Mouse (Mus musculus) CH12.LX (cell line): ENCODE data around the gene Ptdss2. TPM values are rescaled to one million over a fixed set of nuclear protein-coding genes. Genes with fewer than 3 reads are reported as not detected.

Experiments
- DNase-seq: peaks from one replicate; pipeline ENCODE4 v3.0.0-alpha.2; 2013; ENCODE audit errors: extremely low read depth
- H3K27ac ChIP-seq: 2 replicates; pipeline ENCODE4 v1.5.1; 2012; ENCODE audit warnings: low read depth, mild to moderate bottlenecking, control low read depth, moderate library complexity; ENCODE audit not compliant: insufficient read depth
- H3K27me3 ChIP-seq: replicated peaks from 2 replicates; pipeline ENCODE3; 2012; ENCODE audit warnings: inconsistent platforms
- H3K36me3 ChIP-seq, 2 experiments: replicated peaks in 1 of 2; 2 replicates each; pipeline versions ENCODE3 to v1.6.1; 2012; ENCODE audit warnings: inconsistent platforms in 1 of 2, low read length in 1 of 2, mild to moderate bottlenecking in 1 of 2, mixed read lengths in 1 of 2, moderate library complexity in 1 of 2; ENCODE audit not compliant: control insufficient read depth in 1 of 2, insufficient read depth in 1 of 2
- H3K4me1 ChIP-seq, 2 experiments: 2 replicates each; pipeline ENCODE4 v1.6.1; 2012; ENCODE audit warnings: inconsistent platforms in 1 of 2, moderate library complexity in 1 of 2; ENCODE audit not compliant: insufficient read depth in 2 of 2, control insufficient read depth in 1 of 2
- H3K4me2 ChIP-seq: 2 replicates; pipeline ENCODE4 v1.6.1; 2012; ENCODE audit warnings: low read depth, mild to moderate bottlenecking, control low read depth; ENCODE audit not compliant: poor library complexity, insufficient read depth, severe bottlenecking
- H3K4me3 ChIP-seq, 3 experiments: fragments of 150-350 bp in 1 of 3; sonication (generic) in 1 of 3; replicated peaks in 1 of 3; 2 replicates each; pipeline versions ENCODE3 to v1.5.1; 2011 to 2012; ENCODE audit warnings: low read depth in 2 of 3, low read length in 2 of 3, mild to moderate bottlenecking in 2 of 3, moderate library complexity in 2 of 3, control low read depth in 1 of 3, improper control_type of control experiment in 1 of 3, inconsistent platforms in 1 of 3, mixed read lengths in 1 of 3; ENCODE audit not compliant: poor library complexity in 1 of 3
- H3K79me2 ChIP-seq: replicated peaks from 2 replicates; pipeline ENCODE4 v1.6.1; 2012; ENCODE audit warnings: mild to moderate bottlenecking, moderate library complexity; ENCODE audit not compliant: control insufficient read depth, poor library complexity, insufficient read depth, severe bottlenecking; ENCODE audit errors: extremely low read depth
- H3K9ac ChIP-seq: 2 replicates; pipeline ENCODE4 v1.6.1; 2012; ENCODE audit warnings: low read depth, mild to moderate bottlenecking, control low read depth, moderate library complexity; ENCODE audit not compliant: insufficient read depth
- H3K9me3 ChIP-seq: replicated peaks from 2 replicates; pipeline ENCODE3; 2012; ENCODE audit warnings: low read length, inconsistent platforms, mixed read lengths
- CHD1 ChIP-seq: IDR thresholded peaks from 2 replicates; pipeline ENCODE4 v1.6.1; 2012; ENCODE audit warnings: low read depth, low read length, improper control_type of control experiment, inconsistent platforms
- CHD2 ChIP-seq: IDR thresholded peaks from 2 replicates; pipeline ENCODE4 v1.6.1; 2011; ENCODE audit warnings: low read length, improper control_type of control experiment
- CTCF ChIP-seq, 2 experiments: IDR thresholded peaks in 1 of 2; conservative IDR thresholded peaks in 1 of 2; 2 replicates each; pipeline ENCODE4 v1.5.1; 2011 to 2012; ENCODE audit warnings: low read depth in 2 of 2, low read length in 2 of 2, improper control_type of control experiment in 1 of 2, inconsistent platforms in 1 of 2, mild to moderate bottlenecking in 1 of 2, moderate library complexity in 1 of 2
- E2F4 ChIP-seq: IDR thresholded peaks from 2 replicates; pipeline ENCODE4 v1.6.1; 2011; ENCODE audit warnings: low read depth, low read length, improper control_type of control experiment; ENCODE audit not compliant: insufficient replicate concordance
- ELF1 ChIP-seq: IDR thresholded peaks from 2 replicates; pipeline ENCODE4 v1.6.1; 2014; ENCODE audit warnings: low read depth, mild to moderate bottlenecking, inconsistent platforms, low read length, improper control_type of control experiment
- EP300 ChIP-seq: IDR thresholded peaks from 2 replicates; pipeline ENCODE4 v1.6.1; 2011; ENCODE audit warnings: low read length, improper control_type of control experiment
- ETS1 ChIP-seq: conservative IDR thresholded peaks from 2 replicates; pipeline ENCODE4 v1.6.1; 2012; ENCODE audit warnings: low read depth, mild to moderate bottlenecking, inconsistent platforms, low read length, improper control_type of control experiment, moderate library complexity
- IRF4 ChIP-seq: IDR thresholded peaks from 2 replicates; pipeline ENCODE4 v1.6.1; 2014; ENCODE audit warnings: low read depth, mild to moderate bottlenecking, inconsistent platforms, low read length, improper control_type of control experiment
- JUN ChIP-seq: IDR thresholded peaks from 2 replicates; pipeline ENCODE4 v1.6.1; 2011; ENCODE audit warnings: low read depth, mild to moderate bottlenecking, low read length, improper control_type of control experiment, moderate library complexity; ENCODE audit not compliant: insufficient read depth
- JUND ChIP-seq: conservative IDR thresholded peaks from 2 replicates; pipeline ENCODE4 v1.6.1; 2011; ENCODE audit warnings: low read depth, low read length, improper control_type of control experiment
- KAT2A ChIP-seq: IDR thresholded peaks from 2 replicates; pipeline ENCODE4 v1.6.1; 2012; ENCODE audit warnings: low read length, improper control_type of control experiment, inconsistent platforms; ENCODE audit not compliant: insufficient replicate concordance
- MAFK ChIP-seq: IDR thresholded peaks from 2 replicates; pipeline ENCODE4 v1.6.1; 2011; ENCODE audit warnings: low read length, improper control_type of control experiment; ENCODE audit not compliant: insufficient replicate concordance
- MAZ ChIP-seq: IDR thresholded peaks from 2 replicates; pipeline ENCODE4 v1.6.1; 2012; ENCODE audit warnings: low read depth, mild to moderate bottlenecking, inconsistent platforms, low read length, improper control_type of control experiment, moderate library complexity
- MEF2A ChIP-seq: IDR thresholded peaks from 2 replicates; pipeline ENCODE4 v1.6.1; 2014; ENCODE audit warnings: low read depth, mild to moderate bottlenecking, inconsistent platforms, low read length, improper control_type of control experiment, borderline replicate concordance
- MXI1 ChIP-seq: IDR thresholded peaks from 2 replicates; pipeline ENCODE4 v1.6.1; 2011; ENCODE audit warnings: mild to moderate bottlenecking, low read depth, low read length, improper control_type of control experiment
- MYC ChIP-seq: IDR thresholded peaks from 2 replicates; pipeline ENCODE4 v1.6.1; 2011; ENCODE audit warnings: low read depth, mild to moderate bottlenecking, improper control_type of control experiment, low read length
- NELFE ChIP-seq: IDR thresholded peaks from 2 replicates; pipeline ENCODE4 v1.6.1; 2011; ENCODE audit warnings: low read depth, low read length, improper control_type of control experiment
- NRF1 ChIP-seq: IDR thresholded peaks from 2 replicates; pipeline ENCODE4 v1.6.1; 2014; ENCODE audit warnings: low read depth, mild to moderate bottlenecking, inconsistent platforms, low read length, improper control_type of control experiment, moderate library complexity
- PAX5 ChIP-seq: IDR thresholded peaks from 2 replicates; pipeline ENCODE4 v1.6.1; 2012; ENCODE audit warnings: low read length, inconsistent platforms, mixed read lengths
- POLR2AphosphoS2 ChIP-seq: IDR thresholded peaks from 2 replicates; pipeline ENCODE4 v1.6.1; 2011; ENCODE audit warnings: low read depth, low read length, improper control_type of control experiment
- RCOR1 ChIP-seq: conservative IDR thresholded peaks from 2 replicates; pipeline ENCODE4 v1.6.1; 2012; ENCODE audit warnings: low read depth, mild to moderate bottlenecking, inconsistent platforms, low read length, improper control_type of control experiment
- SIN3A ChIP-seq: IDR thresholded peaks from 2 replicates; pipeline ENCODE4 v1.6.1; 2012; ENCODE audit warnings: low read length, improper control_type of control experiment, inconsistent platforms
- USF1 ChIP-seq: IDR thresholded peaks from 2 replicates; pipeline ENCODE4 v1.6.1; 2014; ENCODE audit warnings: low read depth, mild to moderate bottlenecking, inconsistent platforms, low read length, improper control_type of control experiment
- USF2 ChIP-seq: conservative IDR thresholded peaks from 2 replicates; pipeline ENCODE4 v1.6.1; 2011; ENCODE audit warnings: low read depth, low read length, improper control_type of control experiment
- ZC3H11A ChIP-seq: IDR thresholded peaks from 2 replicates; pipeline ENCODE4 v1.6.1; 2012; ENCODE audit warnings: low read depth, mild to moderate bottlenecking, inconsistent platforms, low read length, improper control_type of control experiment
- ZKSCAN1 ChIP-seq: IDR thresholded peaks from 2 replicates; pipeline ENCODE4 v1.6.1; 2012; ENCODE audit warnings: low read depth, inconsistent platforms, low read length, improper control_type of control experiment, borderline replicate concordance
- ZNF384 ChIP-seq: IDR thresholded peaks from 2 replicates; pipeline ENCODE4 v1.6.1; 2012; ENCODE audit warnings: low read depth, low read length, improper control_type of control experiment, inconsistent platforms
- dilution Hi-C: fragments of 300-500 bp; cut with MboI; formaldehyde crosslinking; loops from 2 replicates; pipeline ENCODE4 v1.14.3; 2020; ENCODE audit warnings: low sequenced_read_pairs; ENCODE audit not compliant: extremely low pct_unique_long_range_greater_than_20kb, extremely low pct_ligation_motif_present
- in situ Hi-C: fragments of 300-500 bp; cut with MboI; formaldehyde crosslinking; loops from 3 replicates; pipeline ENCODE4 v1.14.3; 2019; ENCODE audit warnings: low sequenced_read_pairs, low pct_ligation_motif_present, low pct_unique_long_range_greater_than_20kb, mixed read lengths
- polyA plus RNA-seq: library from polyadenylated mRNA; unstranded; fragments of >175 nt; gene quantifications from 2 replicates; pipeline ENCODE4 v1.2.1, GENCODE M21; 2012; ENCODE audit warnings: low read depth; ENCODE audit not compliant: insufficient read length
- total RNA-seq, 2 experiments: library from RNA; depleted of rRNA; stranded (reverse); fragments of 300-350 nt in 1 of 2; fragments of >200 nt in 1 of 2; gene quantifications; 2 replicates each; pipeline ENCODE4 v1.2.3; 2012 to 2014

The Ptdss2 gene
- total and polyA plus RNA-seq, 3 experiments = 2.9 to 22.9 (median 12.0) TPM

- no peaks in the 10 kb centered on the region for H3K27me3 ChIP-seq
- peak overlapping the region; percentile 3; the same call in 1 of the 2 replicates for H3K9ac ChIP-seq
- peak; percentile 71 for DNase-seq
- H3K4me1 ChIP-seq = peaks cover 27 to 44% of the 10 kb centered on the region in 2 experiments
- peak overlapping the region; percentile 86 for H3K4me2 ChIP-seq
- no peak for TF ChIP-seq ZC3H11A
- TF ChIP-seq SIN3A = no peak
- no peak for TF ChIP-seq CHD2
- TF ChIP-seq MYC = no peak
- peak; percentile 14; the same call in 1 of the 2 replicates for TF ChIP-seq EP300
- no peak for TF ChIP-seq USF1
- TF ChIP-seq ELF1 = no peak
- no peak for TF ChIP-seq ZKSCAN1
- peak; percentile 21; the same call in 1 of the 2 replicates for TF ChIP-seq ETS1
- TF ChIP-seq CTCF (conservative IDR thresholded peaks at IDR 0.05 in 1 of 2, IDR thresholded peaks at IDR 0.05 in 1 of 2; ENCODE audit: low read depth in 2 of 2, low read length in 2 of 2) = no peak
- TF ChIP-seq E2F4 = no peak
- no peak for TF ChIP-seq PAX5
- TF ChIP-seq MXI1 = no peak
- TF ChIP-seq IRF4 = peak; percentile 88
- TF ChIP-seq JUN = peak; percentile 45; the same call in 1 of the 2 replicates
- no peak for TF ChIP-seq POLR2AphosphoS2
- peak; percentile 67 for TF ChIP-seq JUND
- TF ChIP-seq RCOR1 = no peak; the same call in 1 of the 2 replicates
- no peak for TF ChIP-seq KAT2A
- no peak for TF ChIP-seq CHD1
- peak overlapping the region; percentile 73 for H3K27ac ChIP-seq
- in situ Hi-C loops = loop anchor here (5.0 kb wide), 3 partner anchors 35 to 260 kb away; no protein-coding TSS in a partner anchor
- no peaks in the 10 kb centered on the region for H3K79me2 ChIP-seq
- no peaks in the 10 kb centered on the region for H3K9me3 ChIP-seq
- dilution Hi-C loops = no loop called here
- peak overlapping the region in 2 of 3 experiments; percentile 4 to 27 for H3K4me3 ChIP-seq
- H3K36me3 ChIP-seq = peaks cover 4 to 23% of the 10 kb centered on the region in 2 experiments
These were observed 25.0 kb upstream of the Ptdss2 start for GRCm38 (mm10) chr7:141097177-141097576.

- Histone ChIP-seq H3K9me3 (no peaks in the 10 kb centered on the region), H3K4me2 (no peak within 1 kb of the TSS), H3K36me3 (peaks cover 0 to under 1% of the 10 kb centered on the region in 2 experiments), H3K4me3 (no peak within 1 kb of the TSS), H3K79me2 (no peaks in the 10 kb centered on the region), H3K27me3 (no peaks in the 10 kb centered on the region), H3K9ac (no peak within 1 kb of the TSS), H3K4me1 (peaks cover 20 to 36% of the 10 kb centered on the region in 2 experiments), H3K27ac (no peak within 1 kb of the TSS)
- no peak for DNase-seq
- TF ChIP-seq SIN3A (no peak), POLR2AphosphoS2 (no peak), ZNF384 (no peak), USF1 (no peak), NRF1 (no peak), PAX5 (no peak), EP300 (no peak), MAFK (no peak), JUND (no peak), USF2 (no peak), CHD2 (no peak), IRF4 (no peak), ELF1 (no peak), MAZ (no peak), NELFE (no peak), KAT2A (no peak), CHD1 (no peak), MEF2A (no peak)
- dilution Hi-C loops = no loop called here
- in situ Hi-C loops = loop anchor here (5.0 kb wide), 3 partner anchors 32 to 257 kb away; no protein-coding TSS in a partner anchor
These were observed 22.1 kb upstream of the Ptdss2 start, which contains the start of gene Sigirr for GRCm38 (mm10) chr7:141099911-141100691. Gene Sigirr, minus strand, starts transcription at chr7:141100572.
